Mouse (Mus musculus) layer of hippocampus, adult 2 months (tissue): ENCODE measurements at regions not wholly inside any gene's neighbourhood (a gene's known extent, or its start where the extent isn't known, plus 50 kb on each side); places are given as distances from the start of the nearest gene placed in this dataset.

Experiments
- DNase-seq, 2 experiments: peaks; one replicate each; pipeline ENCODE4 v3.0.0; 2022; ENCODE audit warnings: low spot score in 2 of 2
- H3K27ac ChIP-seq: fragments of 200-600 bp; 2 replicates; pipeline ENCODE4 v1.8.1; 2022
- H3K4me3 ChIP-seq: fragments of 200-600 bp; 2 replicates; pipeline ENCODE4 v1.8.1; 2022; ENCODE audit warnings: mild to moderate bottlenecking
- CTCF ChIP-seq: fragments of 200-600 bp; conservative IDR thresholded peaks from 2 replicates; pipeline ENCODE4 v1.8.1; 2022; ENCODE audit warnings: antibody characterized with exemption, mild to moderate bottlenecking, moderate library complexity

DNA sequence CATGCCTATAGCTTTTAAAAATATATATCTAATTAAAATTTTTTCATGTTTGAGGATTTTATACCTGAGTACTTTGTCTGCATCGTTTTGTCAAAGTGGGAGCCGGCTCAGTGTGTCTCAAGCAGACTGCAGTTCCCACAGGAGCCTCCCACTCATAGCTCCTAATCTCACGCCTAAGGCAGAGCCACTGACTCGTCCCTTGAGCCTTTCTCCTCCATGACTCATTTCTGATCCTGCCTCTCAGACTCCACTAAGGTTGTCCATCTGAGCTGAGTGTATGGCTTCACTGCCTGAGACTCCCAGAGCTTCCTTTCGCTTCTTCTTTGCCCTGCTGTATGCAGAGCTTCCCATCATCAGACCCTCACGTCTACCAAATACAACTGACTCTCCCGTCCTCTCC, 98.8 kb downstream of the Efnb2 start:
- no peak overlapping the region for H3K4me3 ChIP-seq
- no peak overlapping the region for H3K27ac ChIP-seq
- TF ChIP-seq CTCF = no peak
- no peak for DNase-seq

DNA sequence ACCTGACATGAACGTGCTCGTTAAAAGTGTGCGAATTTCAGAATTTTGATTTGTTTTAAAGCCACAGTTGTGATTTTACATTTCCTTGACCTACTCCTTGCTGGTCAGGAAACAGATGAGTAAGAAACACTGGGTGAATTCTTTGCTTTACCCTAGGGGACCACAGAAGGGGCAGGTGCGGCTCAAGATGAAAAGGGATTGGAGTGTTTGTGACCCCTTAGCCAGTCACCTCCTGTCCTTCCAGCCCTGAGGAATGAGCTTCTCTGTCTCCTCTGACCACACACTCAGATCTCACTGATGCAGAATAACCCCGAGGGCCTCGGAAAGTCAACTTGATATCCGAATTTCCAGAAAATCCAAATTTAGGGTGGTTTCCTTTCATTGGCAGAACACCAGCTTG, 103.0 kb downstream of the Efnb2 start:
- no peak overlapping the region for H3K4me3 ChIP-seq
- TF ChIP-seq CTCF = no peak

GRCm38 (mm10) chr8:8556152-8556551, 104.9 kb downstream of the Efnb2 start:
- no peak overlapping the region for H3K27ac ChIP-seq
- no peak for TF ChIP-seq CTCF
- H3K4me3 ChIP-seq = no peak overlapping the region

More for the DNA sequence above, 103.0 kb downstream of the Efnb2 start:
- no peak for DNase-seq
- H3K27ac ChIP-seq = no peak overlapping the region

DNA sequence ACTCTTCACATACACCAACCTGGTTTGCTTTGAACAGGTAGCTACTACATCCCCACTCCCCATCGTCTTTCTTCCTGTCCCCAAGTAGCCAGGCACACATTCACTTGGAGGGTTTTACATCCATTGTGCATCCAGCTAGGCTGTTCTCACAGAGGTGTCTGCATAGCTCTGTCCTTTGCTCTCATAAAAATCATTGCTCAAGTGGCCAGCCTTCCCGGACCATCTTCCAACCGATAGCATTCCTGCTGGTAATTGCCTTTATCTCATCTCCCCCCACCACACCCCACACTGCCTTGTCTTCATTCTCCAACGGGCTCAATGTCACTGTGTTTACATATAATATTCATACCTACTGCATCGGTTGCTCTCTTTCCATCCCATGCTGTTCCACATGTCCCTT, 106.4 kb downstream of the Efnb2 start:
- no peak for TF ChIP-seq CTCF
- Histone ChIP-seq H3K27ac (no peak overlapping the region), H3K4me3 (no peak overlapping the region)
- DNase-seq = no peak

More at GRCm38 (mm10) chr8:8556152-8556551, 104.9 kb downstream of the Efnb2 start:
- DNase-seq = no peak

GRCm38 (mm10) chr8:8552779-8553178, 108.3 kb downstream of the Efnb2 start:
- DNase-seq = no peak
- H3K27ac ChIP-seq = no peak overlapping the region
- H3K4me3 ChIP-seq = no peak overlapping the region
- TF ChIP-seq CTCF = no peak

DNA sequence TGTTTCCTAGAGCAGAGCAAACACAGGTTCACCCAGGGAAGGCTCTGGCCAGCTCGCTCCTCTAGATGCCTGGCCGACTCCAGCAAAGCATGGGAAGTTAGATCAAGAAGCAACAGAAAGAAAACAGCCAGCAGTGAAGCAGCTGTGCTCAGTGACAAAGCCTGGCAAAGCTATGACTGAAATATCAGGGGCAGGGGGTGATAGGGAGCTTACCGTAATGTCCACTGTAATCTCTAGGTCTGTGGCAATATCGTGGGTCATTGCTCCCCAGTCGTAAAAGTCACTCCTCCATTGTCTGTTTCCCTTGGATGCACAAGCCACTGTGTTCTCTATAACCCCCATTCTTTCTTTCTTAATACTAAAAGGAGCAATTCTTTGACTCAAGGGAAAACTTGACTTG, 124.4 kb downstream of the Efnb2 start:
- no peak for DNase-seq
- no peak overlapping the region for H3K4me3 ChIP-seq
- H3K27ac ChIP-seq = no peak overlapping the region
- TF ChIP-seq CTCF = no peak

DNA sequence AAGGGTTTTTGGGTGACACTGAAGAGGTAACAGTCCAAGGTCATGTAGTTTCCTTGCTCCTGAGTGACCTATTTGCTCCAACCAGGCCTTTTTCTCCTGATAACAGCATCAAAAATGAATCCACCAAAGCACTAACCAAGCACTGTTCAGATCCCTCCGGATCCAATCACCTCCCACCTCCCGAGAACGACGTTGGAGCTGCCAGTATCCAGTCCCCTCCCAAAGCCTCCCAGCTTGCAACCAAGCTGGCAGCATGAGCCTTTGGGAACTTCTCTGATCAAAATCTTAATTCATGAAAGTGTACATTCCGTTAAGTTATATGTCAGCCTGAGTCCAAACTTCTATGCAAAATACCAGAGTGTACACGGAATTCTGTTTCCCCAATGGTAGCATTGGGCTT, 126.3 kb downstream of the Efnb2 start:
- Histone ChIP-seq H3K27ac (no peak overlapping the region), H3K4me3 (no peak overlapping the region)
- DNase-seq = no peak
- TF ChIP-seq CTCF = no peak

- TF ChIP-seq CTCF = no peak
- no peak for DNase-seq
- Histone ChIP-seq H3K27ac (no peak overlapping the region), H3K4me3 (no peak overlapping the region)
Measured at GRCm38 (mm10) chr8:8532907-8533306, 128.1 kb downstream of the Efnb2 start.

GRCm38 (mm10) chr8:8530540-8530939, 130.5 kb downstream of the Efnb2 start:
- Histone ChIP-seq H3K4me3 (no peak overlapping the region), H3K27ac (no peak overlapping the region)
- no peak for DNase-seq
- no peak for TF ChIP-seq CTCF

GRCm38 (mm10) chr8:8521532-8521931, 139.5 kb downstream of the Efnb2 start:
- Histone ChIP-seq H3K27ac (no peak overlapping the region), H3K4me3 (no peak overlapping the region)
- no peak for DNase-seq
- no peak for TF ChIP-seq CTCF

- Histone ChIP-seq H3K27ac (no peak overlapping the region), H3K4me3 (no peak overlapping the region)
- no peak for TF ChIP-seq CTCF
- peak in 1 of 2 experiments; percentile 72 for DNase-seq
Measured at GRCm38 (mm10) chr8:8519772-8520191, 141.3 kb downstream of the Efnb2 start.

DNA sequence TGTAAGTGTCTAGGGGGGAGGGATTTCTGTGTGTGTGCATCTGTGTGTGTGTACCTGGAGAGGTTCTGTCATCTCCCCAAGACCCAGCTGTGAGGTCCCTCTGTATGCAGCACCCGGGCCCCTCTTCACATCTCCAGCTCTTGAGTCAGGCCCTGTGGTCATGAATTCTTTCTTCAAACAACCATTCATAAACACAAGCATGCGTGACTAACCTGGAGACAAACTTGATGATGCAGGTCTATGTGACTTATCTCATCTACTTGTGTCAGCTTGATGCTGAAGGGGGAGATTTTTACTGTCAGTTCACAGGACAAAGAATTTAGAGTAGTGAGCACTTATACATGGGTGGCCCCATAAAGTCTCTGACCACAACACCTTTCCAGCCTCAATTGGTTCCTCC, 143.4 kb downstream of the Efnb2 start:
- TF ChIP-seq CTCF = no peak
- Histone ChIP-seq H3K4me3 (no peak overlapping the region), H3K27ac (no peak overlapping the region)
- DNase-seq = no peak

DNA sequence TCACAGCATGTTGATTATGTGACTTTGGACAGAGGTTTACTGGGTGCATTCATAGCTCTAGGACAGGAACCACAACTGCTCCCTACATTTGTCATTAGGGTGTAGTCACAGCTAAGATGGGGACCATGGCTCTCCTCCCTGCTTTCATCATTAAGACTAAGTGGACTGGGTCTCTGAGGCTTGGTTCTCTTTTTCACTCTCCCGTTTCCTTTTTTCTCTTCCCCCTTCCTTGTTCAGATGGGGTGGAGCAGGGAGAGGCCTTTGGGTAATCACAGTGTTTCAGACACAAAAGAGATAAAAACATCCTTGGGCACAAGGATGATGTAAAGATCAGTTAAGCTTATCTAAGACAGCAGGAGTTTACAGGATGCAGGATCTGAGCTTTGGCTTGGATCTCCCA, 144.8 kb downstream of the Efnb2 start:
- no peak for TF ChIP-seq CTCF

GRCm38 (mm10) chr8:8499921-8500320, 161.1 kb downstream of the Efnb2 start:
- TF ChIP-seq CTCF = no peak
- Histone ChIP-seq H3K4me3 (no peak overlapping the region), H3K27ac (no peak overlapping the region)
- DNase-seq = no peak

More for the DNA sequence above, 144.8 kb downstream of the Efnb2 start:
- no peak overlapping the region for H3K27ac ChIP-seq
- no peak overlapping the region for H3K4me3 ChIP-seq
- no peak for DNase-seq

- no peak for TF ChIP-seq CTCF
- no peak for DNase-seq
- H3K27ac ChIP-seq = no peak overlapping the region
- H3K4me3 ChIP-seq = no peak overlapping the region
Measured at GRCm38 (mm10) chr8:8498753-8499152, 162.3 kb downstream of the Efnb2 start.
